Mouse (Mus musculus) MEL (cell line): ENCODE data around the gene Mindy1.

Experiments
- BHLHE40 ChIP-seq: IDR thresholded peaks from 2 replicates; pipeline ENCODE4 v1.6.1; 2012; ENCODE audit warnings: low read depth, mild to moderate bottlenecking, inconsistent platforms, low read length, improper control_type of control experiment, borderline replicate concordance
- CTCF ChIP-seq, 3 experiments: IDR thresholded peaks in 2 of 3; conservative IDR thresholded peaks in 1 of 3; 2 replicates each; pipeline ENCODE4 v1.5.1; 2011 to 2012; ENCODE audit warnings: low read length in 3 of 3, low read depth in 2 of 3, mild to moderate bottlenecking in 2 of 3, improper control_type of control experiment in 1 of 3, inconsistent platforms in 1 of 3, mixed read lengths in 1 of 3, moderate library complexity in 1 of 3; ENCODE audit not compliant: control insufficient read depth in 1 of 3, insufficient read depth in 1 of 3, poor library complexity in 1 of 3, severe bottlenecking in 1 of 3
- POLR2A ChIP-seq, 2 experiments: IDR thresholded peaks; 2 replicates each; pipeline ENCODE4 v1.6.1; 2011 to 2012; ENCODE audit warnings: low read length in 2 of 2, mild to moderate bottlenecking in 2 of 2, control low read depth in 1 of 2, improper control_type of control experiment in 1 of 2, low read depth in 1 of 2, moderate library complexity in 1 of 2; ENCODE audit not compliant: control insufficient read depth in 1 of 2, insufficient read depth in 1 of 2, poor library complexity in 1 of 2
- RAD21 ChIP-seq: IDR thresholded peaks from 2 replicates; pipeline ENCODE4 v1.6.1; 2011; ENCODE audit warnings: mild to moderate bottlenecking, low read depth, low read length, improper control_type of control experiment

GRCm38 (mm10) chr3:95250361-95250760 lies 30.8 kb upstream of the Mindy1 start:
- TF ChIP-seq POLR2A (IDR thresholded peaks at IDR 0.05; ENCODE audit: control insufficient read depth in 1 of 2, insufficient read depth in 1 of 2, low read depth in 1 of 2, low read length in 2 of 2, poor library complexity in 1 of 2) (no peak), CTCF (IDR thresholded peaks at IDR 0.05 in 2 of 3, conservative IDR thresholded peaks at IDR 0.05 in 1 of 3; ENCODE audit: control insufficient read depth in 1 of 3, insufficient read depth in 1 of 3, low read depth in 2 of 3, low read length in 3 of 3, poor library complexity in 1 of 3, severe bottlenecking in 1 of 3) (no peak), RAD21 (no peak), BHLHE40 (no peak)
